Mouse (Mus musculus) myocyte (in vitro differentiated cells): Measurements from ENCODE around the gene St3gal3.

Experiments used
- MYOD1 ChIP-seq, 3 experiments: IDR thresholded peaks; one replicate each; pipeline ENCODE4 v1.6.1; 2011; ENCODE audit warnings: control low read depth in 2 of 3, low read depth in 2 of 3, mild to moderate bottlenecking in 2 of 3, moderate library complexity in 1 of 3; ENCODE audit not compliant: insufficient read length in 2 of 3, control insufficient read depth in 1 of 3
- MYOG ChIP-seq, 3 experiments: IDR thresholded peaks; one replicate each; pipeline ENCODE4 v1.6.1; 2011; ENCODE audit warnings: control low read depth in 2 of 3, low read depth in 2 of 3, mild to moderate bottlenecking in 2 of 3; ENCODE audit not compliant: insufficient read length in 2 of 3, control insufficient read depth in 1 of 3, insufficient read depth in 1 of 3
- POLR2A ChIP-seq: IDR thresholded peaks from one replicate; pipeline ENCODE4 v1.6.1; 2011; ENCODE audit warnings: low read depth, mild to moderate bottlenecking, control low read depth, moderate library complexity; ENCODE audit not compliant: insufficient read length

DNA sequence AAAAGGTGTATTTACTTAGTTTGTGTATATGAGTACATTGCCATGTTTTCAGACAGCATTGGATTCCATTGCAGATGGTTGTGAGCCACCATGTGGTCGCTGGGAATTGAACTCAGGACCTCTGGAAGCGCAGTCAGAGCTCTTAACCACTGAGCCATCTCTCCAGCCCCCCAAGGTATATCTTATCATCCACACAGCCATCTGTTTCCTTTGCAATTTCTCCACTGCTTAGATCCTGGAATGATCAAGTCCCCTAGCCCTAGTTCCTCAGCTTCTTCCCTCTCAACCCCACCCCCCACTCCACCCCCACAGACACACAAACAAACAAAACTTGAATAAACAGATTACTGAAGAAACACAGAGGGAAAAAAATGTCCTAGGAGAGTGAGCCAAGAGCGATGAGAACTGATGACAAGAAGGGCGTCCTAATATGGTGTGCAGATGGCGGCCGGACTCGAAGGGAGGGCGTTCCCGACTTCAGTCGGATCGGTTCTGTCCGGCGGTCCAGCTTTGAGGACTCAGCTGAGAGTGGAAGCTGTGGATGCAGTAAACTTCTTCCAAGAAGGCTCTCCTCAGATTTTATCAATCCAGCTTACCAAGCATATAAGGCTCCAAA is 73.7 kb downstream of the St3gal3 start:
- no peak for TF ChIP-seq MYOD1 (IDR thresholded peaks at IDR 0.05; ENCODE audit: control insufficient read depth in 1 of 3, insufficient read length in 2 of 3, low read depth in 2 of 3)
- TF ChIP-seq POLR2A = no peak
- TF ChIP-seq MYOG (IDR thresholded peaks at IDR 0.05; ENCODE audit: control insufficient read depth in 1 of 3, insufficient read depth in 1 of 3, insufficient read length in 2 of 3, low read depth in 2 of 3) = no peak
